Comparison of ENCODE assay signal across 8 mouse cellular contexts in genomic region chr11:9136471-9136870, GRCm38 (mm10). TPM values are rescaled to one million over a fixed set of nuclear protein-coding genes. Genes with fewer than 3 reads are reported as not detected.
DNase-seq lines count a peak whose midpoint lies in the region; ATAC-seq and TF ChIP-seq lines count a peak whose summit lies in the region.

No protein-coding gene starts in this region.

- no peaks in the 10 kb centered on the region for H3K9me3 ChIP-seq in midbrain, embryonic 11.5 days (ENCODE audit: control insufficient read depth, low read length)

- peak; percentile 67 for DNase-seq in CD4-positive, CD25-positive, alpha-beta regulatory T cell, adult 2 months (ENCODE audit: low read depth, low spot score)
- DNase-seq in cerebellum, postnatal 10 days, result peak; percentile 92 to 96
- DNase-seq in frontal cortex, postnatal 10 days (ENCODE audit: low spot score in 2 of 2), result peak; percentile 59 to 78
- peak; percentile 55 to 75 for DNase-seq in left cerebral cortex, adult 8-10 months (ENCODE audit: low spot score in 2 of 2)
- DNase-seq in midbrain, embryonic 11.5 days (ENCODE audit: low spot score, missing footprints), result peak; percentile 99

- H3K27me3 ChIP-seq in midbrain, embryonic 11.5 days (ENCODE audit: control insufficient read depth, insufficient read depth, low read length), result no peaks in the 10 kb centered on the region
- H3K27me3 ChIP-seq in small intestine, adult 2 months (ENCODE audit: control insufficient read depth, insufficient read depth, low read length), result no peaks in the 10 kb centered on the region

- 19% methylated on average over 5 of the region's 5 CpGs for WGBS in midbrain, embryonic 11.5 days
- 12% methylated on average over 5 of the region's 5 CpGs for WGBS in small intestine, adult 2 months

- TF ChIP-seq POLR2A in small intestine, adult 2 months (IDR thresholded peaks at IDR 0.05; ENCODE audit: low read depth, low read length), result no peak

- no peak overlapping the region for H3K4me3 ChIP-seq in midbrain, embryonic 11.5 days (ENCODE audit: low read depth, low read length)
- H3K4me3 ChIP-seq in small intestine, adult 2 months (ENCODE audit: low read depth, low read length), result no peak overlapping the region

- no peaks in the 10 kb centered on the region for H3K36me3 ChIP-seq in midbrain, embryonic 11.5 days (ENCODE audit: control insufficient read depth, insufficient read depth, low read length)
- peaks cover 34% of the 10 kb centered on the region for H3K36me3 ChIP-seq in small intestine, adult 2 months (ENCODE audit: control insufficient read depth, insufficient read depth, low read length)

- H3K4me1 ChIP-seq in midbrain, embryonic 11.5 days (ENCODE audit: control insufficient read depth, insufficient read depth, low read length), result no peaks in the 10 kb centered on the region
- H3K4me1 ChIP-seq in small intestine, adult 2 months (ENCODE audit: control insufficient read depth, insufficient read depth, insufficient read length, low read length), result no peaks in the 10 kb centered on the region

- no peak overlapping the region for H3K9ac ChIP-seq in midbrain, embryonic 11.5 days (ENCODE audit: low read length)

- peak; percentile 90; the same call in 1 of the 2 replicates for TF ChIP-seq CTCF in small intestine, adult 2 months (IDR thresholded peaks at IDR 0.05; ENCODE audit: extremely low read depth, insufficient read length, insufficient replicate concordance, low read depth, low read length)

- ATAC-seq in CD4-positive, CD25-positive, alpha-beta regulatory T cell, adult 4 months, result no peak
- peak; percentile 21 for ATAC-seq in inflammation-experienced regulatory T-cells, adult 6 months
- ATAC-seq in midbrain, embryonic 11.5 days (ENCODE audit: low FRiP score), result peak; percentile 83

- no peak overlapping the region for H3K4me2 ChIP-seq in midbrain, embryonic 11.5 days

- H3K27ac ChIP-seq in midbrain, embryonic 11.5 days (ENCODE audit: low read depth, low read length), result no peak overlapping the region
- no peak overlapping the region for H3K27ac ChIP-seq in small intestine, adult 2 months (ENCODE audit: insufficient read depth, low read depth, low read length)

RNA-seq across cellular contexts. Expression of gene Upp1, which starts 18.6 kb away (rescaled TPM):
- polyA plus RNA-seq in CD4-positive, CD25-positive, alpha-beta regulatory T cell, adult 4 months (2017; shearing (Covaris generic)), result not detected
- under 1 TPM in 2 of 3 experiments, not detected in 1; 0.59 to 0.75 TPM for polyA plus RNA-seq in inflammation-experienced regulatory T-cells, adult 6 months (2017; shearing (Covaris generic))
- 1 to 10 TPM; 1.5 to 4.6 (median 2.6) TPM for total RNA-seq in left cerebral cortex, adult 8-10 months (2022)
- polyA plus RNA-seq in midbrain, embryonic 11.5 days (2014; fragmentation: Nextera tagmentation; extraction: Ambion mirVana), result 7.5 and 8.3 TPM in 2 replicates
- polyA plus RNA-seq in small intestine, adult 2 months (2012; rRNA removed), result 143 and 416 TPM in 2 replicates

RNA-seq across cellular contexts. Expression of gene Abca13, which starts 55.3 kb away (rescaled TPM):
- polyA plus RNA-seq in CD4-positive, CD25-positive, alpha-beta regulatory T cell, adult 4 months (2017; shearing (Covaris generic)), result not detected
- polyA plus RNA-seq in inflammation-experienced regulatory T-cells, adult 6 months (2017; shearing (Covaris generic)), result not detected
- total RNA-seq in left cerebral cortex, adult 8-10 months (2022), result under 1 TPM; 0.02 to 0.04 (median 0.02) TPM
- 0.03 TPM in 1 of 2 replicates, not detected in the other for polyA plus RNA-seq in midbrain, embryonic 11.5 days (2014; fragmentation: Nextera tagmentation; extraction: Ambion mirVana)
- not detected in 2 replicates for polyA plus RNA-seq in small intestine, adult 2 months (2012; rRNA removed)

Comparison
In these comparisons a context has a peak if more than half of its experiments do, and no peak if none do; other contexts are left out.
1. RNA of gene Upp1, which starts 18.6 kb away (polyA plus RNA-seq): 143 to 416 TPM in small intestine, adult 2 months; 7.5 to 8.3 TPM in midbrain, embryonic 11.5 days, 0.59 to 0.75 TPM in inflammation-experienced regulatory T-cells, adult 6 months and not detected in CD4-positive, CD25-positive, alpha-beta regulatory T cell, adult 4 months; every median in the first group is over 10 times any median in the second.
2. Peak in every context shown above with its lines, with median percentiles within 50 percentile points of each other: DNase-seq.